Mouse (Mus musculus) Muller cell, postnatal 12 days (primary cell): ENCODE measurements around the gene Tacc2.

Experiments
- DNase-seq: peaks from one replicate; pipeline ENCODE4 v3.0.0-alpha.2; 2015; ENCODE audit errors: inconsistent ontology term

The Tacc2 gene

DNA sequence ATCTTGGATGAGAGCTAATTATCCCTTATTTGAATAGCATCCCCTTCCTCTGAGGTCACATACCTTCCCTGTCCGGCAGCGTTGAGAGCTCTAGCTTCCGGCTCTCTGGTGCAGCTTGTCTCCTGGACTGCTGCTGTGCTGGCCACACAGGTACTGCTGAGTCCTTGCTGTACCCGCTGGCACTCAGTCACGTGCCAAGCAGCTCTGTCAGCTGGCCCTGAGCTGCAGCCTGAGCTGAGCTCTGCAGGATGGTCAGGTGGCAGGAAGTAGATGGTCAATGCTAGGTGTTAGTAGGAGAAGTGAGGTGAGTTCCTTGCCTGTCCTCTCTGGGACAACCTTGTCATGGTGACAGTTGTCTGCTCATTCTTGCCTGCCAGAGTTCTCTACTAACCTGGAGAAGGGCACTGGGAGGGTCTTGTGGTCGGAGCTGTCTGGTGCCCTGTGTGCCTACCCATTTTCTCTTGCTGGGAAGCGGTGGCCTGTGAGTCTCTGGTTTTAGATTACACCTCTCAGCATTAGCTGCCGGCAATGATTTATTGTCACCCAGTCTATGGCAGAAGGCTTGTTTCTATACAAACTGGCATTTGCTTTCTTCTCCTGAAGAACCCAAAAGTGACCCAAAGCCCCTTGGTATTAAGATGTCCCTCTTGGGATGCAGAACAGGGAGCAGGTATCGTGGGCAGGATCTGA is 143.6 kb downstream of the Tacc2 start:
- no peak for DNase-seq

DNA sequence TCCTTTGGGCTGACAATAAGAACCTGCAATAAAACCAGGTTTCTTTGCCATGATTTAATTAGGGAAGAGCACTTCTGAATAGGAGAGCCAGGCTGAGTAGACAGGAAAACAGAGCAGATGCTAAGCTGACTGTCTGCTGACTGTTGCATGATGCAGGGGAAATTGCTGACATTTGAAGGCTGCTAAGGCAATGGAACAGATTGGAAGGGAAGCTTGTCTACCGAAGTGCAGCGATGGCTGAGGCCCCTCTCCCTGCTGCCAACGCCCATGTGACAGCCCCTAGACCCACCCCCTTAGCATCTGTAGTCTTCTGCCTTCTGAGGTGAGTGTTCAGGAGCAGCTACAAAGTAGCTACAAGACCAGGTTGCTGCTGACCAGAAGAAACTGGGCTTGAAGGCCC is 148.9 kb downstream of the Tacc2 start:
- no peak for DNase-seq

DNA sequence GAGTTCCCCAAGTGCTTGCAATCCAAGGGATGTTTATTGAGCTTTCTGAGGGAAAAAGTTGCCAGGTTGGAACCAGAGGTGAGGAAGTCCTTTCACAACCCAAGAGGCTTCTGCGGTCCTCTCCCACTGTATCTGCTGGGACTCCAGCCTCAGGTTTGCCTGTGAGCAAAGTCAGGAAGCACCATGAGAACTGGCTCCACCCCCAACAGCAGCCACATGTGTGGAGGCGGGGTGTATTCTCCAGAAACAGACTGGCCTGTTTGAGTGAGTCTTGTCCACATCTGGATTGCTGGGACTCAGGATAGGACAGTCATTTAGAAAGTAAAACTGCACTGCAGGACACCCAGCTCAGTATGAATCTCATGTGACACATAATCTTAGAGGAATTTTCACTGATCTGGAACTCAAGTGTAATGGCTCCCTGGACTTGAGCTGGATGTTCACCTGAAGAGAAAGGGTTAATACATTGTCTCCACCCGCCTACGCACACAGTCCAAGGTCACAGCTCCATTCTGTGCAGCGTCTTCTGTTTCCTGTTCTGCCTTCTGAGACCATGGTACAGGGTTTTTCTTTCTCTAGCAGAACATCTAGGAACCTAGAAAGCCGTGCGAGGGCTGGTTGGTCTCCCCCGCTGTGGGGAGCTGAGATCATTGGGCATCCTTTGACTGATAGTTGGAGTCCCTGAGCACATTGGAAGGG is 149.6 kb downstream of the Tacc2 start:
- no peak for DNase-seq

DNA sequence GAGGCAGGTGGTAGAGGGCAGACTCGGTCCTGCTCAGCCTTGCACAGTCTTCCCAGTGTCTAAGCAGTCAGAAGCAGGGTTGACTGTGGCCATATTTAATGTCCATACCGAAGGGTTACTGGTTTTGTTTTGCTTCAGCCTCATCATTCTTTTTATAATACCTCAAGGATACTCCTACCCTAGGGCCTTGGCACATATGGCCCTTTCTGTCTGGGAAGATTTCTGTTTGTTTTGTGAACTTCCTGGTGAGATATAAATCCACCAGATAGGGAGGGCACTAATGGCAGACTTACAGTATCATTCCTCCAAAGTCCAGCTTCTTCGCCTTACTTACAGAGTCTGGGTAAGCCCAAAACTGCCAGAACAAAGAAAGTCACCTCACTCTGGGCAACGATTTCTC is 150.3 kb downstream of the Tacc2 start:
- DNase-seq, result no peak

DNA sequence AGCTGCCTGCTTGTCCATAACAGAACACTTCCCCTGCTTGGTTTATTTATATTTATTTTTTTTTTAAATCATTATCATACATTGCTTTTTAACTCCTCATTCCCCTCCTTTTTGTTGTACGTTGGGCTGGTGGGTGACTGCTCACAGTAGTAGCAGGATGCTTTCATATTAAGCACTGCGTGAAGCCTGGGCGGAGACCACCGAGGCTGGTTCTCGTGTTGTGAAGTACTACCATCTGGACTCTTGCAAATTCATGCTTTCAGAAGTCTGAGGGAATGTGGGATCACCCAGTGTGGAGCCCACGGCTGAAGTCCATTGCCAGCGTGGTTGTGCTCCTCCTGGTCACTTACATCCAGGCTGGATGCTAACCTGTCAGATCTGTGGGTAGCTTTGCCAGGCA is 154.6 kb downstream of the Tacc2 start:
- DNase-seq, result no peak

DNA sequence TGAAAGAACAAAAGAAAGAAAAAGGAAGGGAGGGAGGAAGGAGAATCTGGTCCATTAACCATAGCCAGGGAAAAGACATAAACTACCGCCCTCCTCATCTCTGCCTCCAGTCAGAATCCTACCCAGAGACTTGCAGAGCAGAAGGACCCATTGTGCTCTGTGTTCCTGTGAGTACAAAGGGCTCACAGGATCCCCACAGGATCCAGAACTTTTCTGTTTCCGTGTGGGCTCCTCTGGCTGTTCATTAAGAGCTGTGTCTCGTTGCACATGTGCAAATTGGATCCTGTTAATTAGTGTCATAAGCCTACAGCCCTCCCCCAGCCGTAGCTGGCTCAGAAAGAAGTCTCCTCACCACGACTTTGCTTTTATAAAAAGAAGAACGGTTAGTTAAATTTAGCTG is 155.7 kb downstream of the Tacc2 start:
- DNase-seq, result no peak

DNA sequence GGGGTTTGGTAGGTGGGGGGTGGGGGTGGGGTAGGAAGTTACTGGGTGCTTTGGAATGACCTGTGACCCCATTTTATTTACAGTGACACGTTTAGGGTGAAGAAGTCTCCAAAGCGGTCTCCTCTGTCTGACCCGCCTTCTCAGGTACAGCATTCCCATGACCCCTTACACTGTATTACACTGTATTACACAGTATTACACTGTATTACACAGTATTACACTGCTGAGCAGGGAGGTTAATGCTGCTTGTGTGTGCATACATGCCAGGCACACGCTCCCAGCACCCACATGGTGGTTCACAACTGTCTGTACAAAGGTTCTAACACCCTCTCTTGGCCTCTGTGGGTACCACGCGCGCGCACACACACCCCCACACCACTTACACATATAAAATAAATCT is 156.2 kb downstream of the Tacc2 start:
- DNase-seq, result no peak

DNA sequence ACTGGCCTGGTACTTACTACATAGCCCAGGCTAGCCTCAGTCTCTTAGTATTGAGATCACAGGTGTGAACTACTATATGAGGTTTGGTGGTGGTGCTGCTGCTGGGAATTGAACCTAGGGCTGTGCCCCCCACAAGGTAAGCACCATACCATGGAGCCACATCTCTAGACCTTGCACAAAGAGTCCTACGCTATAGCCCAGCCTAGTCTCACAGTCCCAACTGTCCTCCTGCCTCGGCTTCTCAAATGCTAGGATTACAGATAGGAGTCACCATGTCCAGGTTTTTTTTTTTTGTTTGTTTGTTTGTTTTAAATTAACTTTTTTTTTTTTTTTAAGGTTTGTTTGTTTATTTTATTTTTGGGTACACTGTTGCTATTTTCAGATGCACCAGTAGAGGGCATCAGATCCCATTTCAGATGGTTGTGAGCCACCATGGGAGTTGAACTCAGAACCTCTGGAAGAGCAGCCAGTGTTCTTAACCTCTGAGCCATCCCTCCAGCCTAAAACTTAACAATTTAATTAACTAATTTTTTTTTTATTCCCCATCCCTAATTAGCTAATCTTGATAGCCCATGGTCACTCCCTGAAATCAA is 157.1 kb downstream of the Tacc2 start:
- DNase-seq, result no peak

DNA sequence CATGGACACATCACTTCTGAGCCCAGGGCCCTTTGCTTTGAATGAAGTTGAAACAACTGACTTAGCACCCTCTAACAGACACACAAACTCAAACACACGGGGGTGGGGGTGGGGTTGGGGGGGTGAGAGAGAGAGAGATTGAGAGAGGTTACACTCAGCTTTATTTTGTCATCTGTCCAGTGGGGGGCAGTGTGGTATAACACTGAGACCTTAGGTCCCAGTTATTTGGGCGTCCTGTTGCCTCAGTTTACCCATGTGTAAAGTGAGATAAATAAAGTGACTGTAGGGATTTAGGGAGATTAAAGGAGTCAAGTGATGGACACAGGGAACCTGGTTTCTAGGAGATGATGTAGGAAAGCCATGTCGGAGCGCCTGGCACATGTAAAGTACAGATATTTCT is 163.9 kb downstream of the Tacc2 start:
- DNase-seq, result no peak

DNA sequence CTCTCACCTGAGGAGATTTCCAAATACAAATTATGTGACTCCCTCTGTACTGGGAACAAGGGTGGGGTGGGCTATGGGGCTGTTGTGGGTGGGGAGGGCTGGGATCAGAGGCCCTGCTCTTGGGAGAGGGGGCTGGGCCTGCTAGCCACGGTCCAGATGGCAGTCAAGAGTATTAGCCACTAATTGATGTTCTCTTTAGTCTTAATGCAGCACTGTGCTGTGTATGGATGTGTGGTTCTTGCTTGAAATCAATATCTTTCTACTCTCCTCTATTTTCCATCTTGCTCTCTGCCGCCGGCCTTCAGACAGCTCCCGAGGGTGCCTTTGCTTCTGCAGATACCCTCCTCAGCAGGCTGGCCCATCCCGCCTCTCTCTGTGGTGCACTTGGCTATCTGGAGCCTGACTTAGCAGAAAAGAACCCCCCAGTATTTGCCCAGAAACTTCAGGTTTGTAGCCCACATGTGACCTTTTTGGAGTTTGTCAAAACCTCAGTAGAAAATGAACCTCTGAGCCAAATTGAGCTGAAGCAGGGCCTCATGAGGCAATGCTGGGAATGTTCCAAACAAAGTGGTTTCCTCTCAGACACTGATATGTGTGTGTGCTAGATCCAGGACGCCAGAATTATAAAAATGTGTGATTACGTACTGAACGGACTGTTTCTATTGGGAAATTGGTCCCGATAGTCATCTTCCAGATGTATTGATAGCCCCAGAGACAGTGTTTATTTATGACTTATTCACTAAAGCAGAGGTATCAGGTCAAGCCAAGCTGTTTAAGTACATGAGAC is 166.2 kb downstream of the Tacc2 start:
- DNase-seq, result no peak

DNA sequence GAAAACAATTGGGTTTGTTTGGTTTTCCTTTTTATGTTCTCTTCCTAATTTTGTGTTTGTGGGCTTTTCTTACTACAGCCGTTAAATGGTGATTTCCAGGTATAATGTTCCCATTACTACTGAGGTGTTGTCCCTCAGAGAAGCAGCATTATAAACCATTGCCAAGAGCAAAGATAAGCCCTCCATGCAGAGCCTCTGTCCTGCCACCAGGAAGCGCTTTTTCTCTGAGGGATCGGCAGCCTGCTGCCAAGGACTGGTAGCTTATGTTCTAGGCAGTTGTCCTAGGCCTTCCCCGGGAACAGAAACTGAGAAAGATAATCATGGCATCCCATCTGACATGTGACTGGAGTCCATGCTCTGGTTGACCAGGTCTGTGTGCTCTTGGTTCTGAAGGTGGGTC is 171.9 kb downstream of the Tacc2 start:
- DNase-seq, result no peak

DNA sequence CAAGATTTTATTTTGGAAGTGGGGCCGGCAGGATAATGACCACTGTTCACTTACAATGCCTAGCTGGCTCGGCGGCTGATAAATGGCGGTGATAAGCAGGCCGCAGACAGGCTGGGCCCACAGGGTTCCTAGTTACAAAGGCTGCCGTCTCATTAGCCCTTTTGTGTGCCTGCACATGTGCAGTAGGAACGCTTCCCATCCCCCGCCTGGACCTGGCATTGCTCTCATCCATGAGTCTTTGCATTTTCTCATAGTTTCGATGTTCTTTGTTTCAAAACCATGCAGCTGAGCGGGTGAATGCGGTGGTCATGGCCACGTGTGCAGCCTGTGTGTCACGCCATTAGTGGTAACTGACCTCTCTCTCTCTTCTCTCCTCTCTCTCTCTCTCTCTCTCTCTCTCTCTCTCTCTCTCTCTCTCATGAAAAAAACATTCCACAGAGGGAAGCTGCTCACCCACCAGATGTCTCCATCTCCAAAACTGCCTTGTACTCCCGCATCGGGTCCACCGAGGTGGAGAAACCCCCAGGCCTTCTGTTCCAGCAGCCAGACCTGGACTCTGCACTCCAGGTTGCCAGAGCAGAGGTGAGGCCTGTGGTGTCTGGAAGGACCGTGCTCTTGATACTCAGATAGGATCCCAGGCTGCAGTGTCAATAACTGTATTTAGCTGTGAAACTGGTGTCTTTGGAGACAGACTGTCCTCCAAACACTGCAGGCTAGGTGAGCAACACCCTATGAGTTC is 173.7 kb downstream of the Tacc2 start:
- DNase-seq, result peak; percentile 92

DNA sequence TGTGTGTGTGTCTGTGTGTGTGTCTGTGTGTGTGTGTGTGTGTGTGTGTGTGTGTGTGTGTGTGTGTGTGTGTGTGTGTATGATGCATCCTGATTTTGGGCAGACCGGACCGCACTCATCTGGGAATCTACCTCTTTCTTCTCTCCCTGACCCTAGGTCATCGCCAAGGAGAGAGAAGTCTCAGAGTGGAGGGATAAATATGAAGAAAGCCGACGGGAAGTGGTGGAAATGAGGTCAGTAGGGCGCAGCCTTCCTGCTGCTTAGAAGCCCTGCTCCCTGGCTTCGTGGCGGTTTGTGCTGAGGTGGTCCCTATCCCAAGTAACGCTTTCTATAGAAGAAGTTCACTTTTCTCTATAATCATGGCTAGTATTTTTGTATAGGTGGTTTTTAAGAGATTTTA is 174.4 kb downstream of the Tacc2 start:
- no peak for DNase-seq

DNA sequence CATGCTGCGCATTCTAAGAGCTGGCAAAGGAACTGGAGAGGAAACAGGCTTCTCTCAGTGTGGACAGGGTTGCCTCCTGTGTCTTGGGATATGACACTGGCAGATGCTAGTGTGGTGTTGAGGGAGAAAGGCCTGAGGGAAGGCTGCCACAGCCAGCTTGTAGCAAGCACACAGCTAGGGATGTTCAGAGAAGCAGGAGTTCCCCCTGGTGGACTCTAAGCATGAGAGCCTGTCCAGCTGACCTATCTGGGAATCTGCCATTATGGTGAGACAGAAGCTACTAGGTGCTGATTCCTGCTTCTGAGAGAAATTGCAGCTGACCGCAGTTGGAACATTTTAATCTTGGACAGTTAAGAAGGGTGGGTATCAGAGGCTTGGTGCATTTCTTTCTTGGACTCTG is 177.6 kb downstream of the Tacc2 start:
- DNase-seq, result peak; percentile 51

DNA sequence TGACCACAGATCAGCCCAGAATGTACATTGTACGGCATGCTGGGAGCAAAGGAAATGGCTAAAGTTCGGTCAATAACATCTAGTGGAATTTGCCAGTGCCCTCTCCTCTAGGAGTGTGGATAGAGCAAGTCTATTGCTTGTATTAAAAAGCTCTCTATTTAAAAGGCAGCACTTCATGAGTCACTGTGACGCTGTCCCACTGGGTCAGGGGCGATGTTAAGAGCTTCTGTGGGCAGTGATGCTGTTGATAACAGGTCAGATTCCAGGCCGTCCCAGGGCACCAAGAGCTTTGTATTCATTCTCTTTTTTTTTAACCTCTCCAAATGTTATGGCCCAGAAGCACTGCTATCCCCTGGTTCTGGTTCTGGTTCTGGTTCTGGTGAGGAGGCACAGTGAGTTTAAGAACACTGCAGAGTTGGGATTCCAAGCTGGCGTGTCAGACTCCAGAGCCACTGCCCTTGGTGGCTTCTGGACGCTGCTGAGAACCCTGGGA is 179.2 kb downstream of the Tacc2 start:
- DNase-seq, result peak; percentile 56

DNA sequence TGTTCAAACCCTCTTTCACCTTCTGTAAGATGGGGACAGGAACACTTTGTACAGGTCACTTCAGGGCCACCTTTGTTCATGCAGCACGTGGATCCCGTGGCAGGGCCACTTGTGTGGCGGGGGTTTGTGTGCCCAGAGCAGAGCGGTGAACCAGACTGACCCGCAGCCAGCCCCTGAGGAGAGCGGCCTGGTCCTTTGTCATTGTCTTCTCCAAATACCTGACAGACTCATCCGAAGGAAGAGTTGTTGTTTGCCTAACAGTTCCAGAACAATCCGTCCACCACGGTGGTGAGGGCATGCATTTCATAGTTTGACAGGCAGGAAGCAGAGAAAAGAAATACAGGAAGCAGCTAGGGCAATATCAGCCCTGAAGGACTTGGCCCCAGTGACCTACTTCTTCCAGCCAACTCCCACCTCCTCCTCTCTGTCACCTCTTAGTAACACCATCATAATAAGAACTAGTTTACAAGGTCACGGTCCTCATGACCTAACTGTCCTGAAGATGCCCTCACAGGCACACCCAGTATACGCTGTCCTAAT is 180.2 kb downstream of the Tacc2 start:
- no peak for DNase-seq

DNA sequence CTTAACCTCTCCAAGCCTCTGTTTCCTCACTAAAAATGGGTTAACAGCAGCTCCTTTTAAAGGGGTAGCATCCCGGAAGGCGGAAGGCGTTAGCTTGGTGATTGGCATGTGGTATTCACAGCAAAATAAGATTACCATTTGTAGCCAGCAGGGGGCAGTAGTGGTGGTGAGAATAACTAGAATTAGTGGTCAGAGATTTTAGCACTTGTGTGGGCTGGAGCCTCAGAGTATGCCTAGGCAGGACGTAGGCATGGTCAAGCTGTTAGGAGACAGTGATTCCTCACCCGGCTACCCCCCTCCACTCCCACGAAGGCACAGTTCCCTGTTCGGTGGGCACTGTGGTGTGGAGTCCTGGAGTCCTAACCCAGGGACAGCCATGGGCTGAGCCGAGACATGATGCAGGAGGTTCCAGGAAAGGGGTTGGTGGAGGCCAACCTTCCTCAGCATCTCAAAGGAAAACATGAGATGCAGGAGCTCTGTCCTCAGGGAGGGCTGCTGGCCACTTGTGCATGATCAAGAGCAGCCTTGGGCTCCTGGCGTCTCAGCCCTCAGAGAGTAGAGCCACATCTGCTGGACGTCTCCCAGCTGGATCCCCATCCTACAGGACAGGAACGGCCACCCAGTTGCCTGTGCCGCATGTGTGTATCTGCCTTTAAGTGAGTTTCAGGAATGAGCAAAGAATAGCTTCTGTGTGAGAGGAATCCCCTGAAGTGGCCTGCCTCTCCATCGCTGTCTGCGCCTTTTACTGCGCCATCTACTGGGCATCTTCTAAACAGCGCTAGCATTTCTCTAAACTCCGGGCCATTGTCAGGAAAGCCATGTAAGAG is 185.0 kb downstream of the Tacc2 start:
- peak; percentile 66 for DNase-seq

DNA sequence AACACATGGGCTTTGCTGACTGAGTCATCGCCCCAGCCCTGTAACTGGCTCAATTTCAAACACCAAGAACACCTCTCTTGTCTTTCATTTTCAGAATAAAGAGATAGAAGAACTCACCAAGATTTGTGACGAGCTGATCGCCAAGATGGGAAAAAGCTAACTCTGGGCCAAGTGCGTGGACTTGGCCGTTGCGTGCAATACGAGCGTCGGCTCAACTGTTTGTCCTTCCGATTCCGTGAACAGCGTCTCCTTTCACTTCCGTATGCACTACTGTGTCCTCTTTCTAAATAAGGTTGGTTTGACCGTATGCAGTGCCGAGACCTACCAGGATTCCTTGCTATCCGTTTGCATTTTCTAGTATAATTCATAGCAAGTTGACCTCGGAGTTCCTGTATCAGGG is 186.9 kb downstream of the Tacc2 start:
- no peak for DNase-seq

DNA sequence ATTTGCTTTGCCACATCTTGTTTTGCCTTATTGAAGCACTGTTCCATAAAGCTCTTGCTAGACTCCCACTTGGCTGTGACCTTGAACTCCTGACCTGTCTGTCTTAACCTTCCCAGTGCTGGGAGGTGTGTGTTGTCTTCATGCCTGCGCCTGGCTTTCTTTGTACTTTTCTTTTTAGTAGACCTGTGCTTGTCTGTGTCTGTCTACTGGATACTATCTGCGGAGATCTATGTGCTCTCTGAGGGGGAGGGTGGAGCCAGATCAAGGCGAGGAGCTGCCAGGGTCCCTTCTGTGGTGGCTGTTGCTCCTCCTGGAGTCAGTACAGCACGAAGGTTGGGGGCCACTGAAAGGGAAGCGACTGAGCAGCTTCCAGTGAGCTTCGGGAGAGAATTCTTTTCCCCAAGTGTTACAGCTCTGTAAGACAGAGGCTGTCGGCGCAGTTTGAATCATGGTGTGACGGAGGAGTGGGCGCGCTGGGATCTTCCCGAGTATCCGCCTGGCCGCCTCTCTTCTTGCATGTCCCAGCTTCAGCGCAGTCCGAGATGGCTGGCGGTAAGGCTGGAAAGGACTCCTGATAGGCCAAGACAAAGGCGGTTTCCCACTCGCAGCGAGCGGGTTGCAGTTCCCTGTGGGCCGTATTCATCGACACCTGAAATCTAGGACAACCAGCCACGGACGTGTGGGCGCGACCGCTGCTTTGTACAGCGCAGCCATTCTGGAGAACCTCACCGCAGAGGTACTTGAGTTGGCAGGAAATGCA is 189.4 kb downstream of the Tacc2 start:
- DNase-seq, result no peak

DNA sequence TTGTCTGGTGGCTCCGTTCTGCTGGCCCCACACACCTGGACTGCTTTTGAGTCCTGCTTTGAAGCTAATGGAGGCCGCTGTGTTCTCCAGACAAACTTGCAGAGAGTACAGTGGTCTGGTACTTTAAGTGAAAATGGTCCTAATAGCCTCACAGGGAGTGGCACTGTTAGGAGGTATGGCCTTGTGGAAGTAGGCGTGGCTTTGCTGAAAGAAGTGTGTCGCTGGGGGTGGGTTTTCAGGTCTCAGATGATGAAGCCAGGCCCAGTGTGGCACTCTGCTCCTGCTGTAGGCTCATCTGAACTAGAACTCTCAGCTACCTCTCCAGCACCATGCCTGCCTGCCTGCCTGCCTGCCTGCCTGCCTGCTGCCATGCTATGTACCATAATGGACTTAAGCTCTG is 190.9 kb downstream of the Tacc2 start:
- DNase-seq, result no peak
